Mouse (Mus musculus) telencephalon, adult 2 months (tissue): ENCODE measurements at regions not wholly inside any gene's neighbourhood (a gene's known extent, or its start where the extent isn't known, plus 50 kb on each side); places are given as distances from the start of the nearest gene placed in this dataset.
"Not testable (repeated sequence)": the region's sequence is repeated elsewhere in the genome, so short reads cannot be mapped to it uniquely, and the experiment has no call there.

Experiments used
- DNase-seq: peaks from one replicate; pipeline ENCODE4 v3.0.0-alpha.2; 2011; ENCODE audit warnings: low read depth, low spot score

- DNase-seq = no peak
Observed at GRCm38 (mm10) chr8:97251458-97251865, 1363.1 kb upstream of the Got2 start.

GRCm38 (mm10) chr8:97234551-97235107 is 1346.3 kb upstream of the Got2 start:
- DNase-seq = no peak

- DNase-seq = no peak
Observed at GRCm38 (mm10) chr8:97232619-97233376, 1344.5 kb upstream of the Got2 start.

GRCm38 (mm10) chr8:97231652-97232051 is 1343.3 kb upstream of the Got2 start:
- DNase-seq = no peak

GRCm38 (mm10) chr8:97191806-97192205 is 1303.5 kb upstream of the Got2 start:
- no peak for DNase-seq

GRCm38 (mm10) chr8:97183831-97184230 is 1295.5 kb upstream of the Got2 start:
- not testable (repeated sequence) for DNase-seq

- not testable (repeated sequence) for DNase-seq
Observed at GRCm38 (mm10) chr8:97182456-97182855, 1294.1 kb upstream of the Got2 start.
